Mouse (Mus musculus) midbrain, embryonic 14.5 days (tissue): Measurements from ENCODE around the gene Snx15. TPM values are rescaled to one million over a fixed set of nuclear protein-coding genes. Genes with fewer than 3 reads are reported as not detected.

Experiments
- ATAC-seq: fragments of 200-750 bp; cut with Nextera tagmentation; 2 replicates; pipeline ENCODE4 v1.8.0; 2017; ENCODE audit warnings: moderate number of reproducible peaks, moderate library complexity; ENCODE audit not compliant: low FRiP score, low TSS enrichment
- DNase-seq: peaks from one replicate; pipeline ENCODE4 v3.0.0-alpha.2; 2015
- H3K27ac ChIP-seq: fragments of 300-500 bp; sonication (generic); replicated peaks from 2 replicates; pipeline ENCODE4 v1.5.1; 2014; ENCODE audit warnings: mild to moderate bottlenecking, low read depth, low read length, moderate library complexity
- H3K27me3 ChIP-seq: fragments of 300-500 bp; sonication (generic); 2 replicates; pipeline ENCODE4 v1.6.1; 2014; ENCODE audit warnings: low read length, control low read depth, mixed read lengths; ENCODE audit not compliant: control insufficient read depth, insufficient read depth
- H3K36me3 ChIP-seq: fragments of 300-500 bp; sonication (generic); 2 replicates; pipeline ENCODE4 v1.6.1; 2014; ENCODE audit warnings: low read length, control low read depth; ENCODE audit not compliant: control insufficient read depth, insufficient read depth
- H3K4me1 ChIP-seq: fragments of 300-500 bp; sonication (generic); 2 replicates; pipeline ENCODE4 v1.6.1; 2014; ENCODE audit warnings: mild to moderate bottlenecking, antibody characterized with exemption, low read length, control low read depth; ENCODE audit not compliant: control insufficient read depth, insufficient read depth
- H3K4me2 ChIP-seq: fragments of 300-500 bp; sonication (generic); 2 replicates; pipeline ENCODE4 v1.6.1; 2014; ENCODE audit warnings: mild to moderate bottlenecking, low read length, moderate library complexity
- H3K4me3 ChIP-seq: fragments of 300-500 bp; sonication (generic); replicated peaks from 2 replicates; pipeline ENCODE4 v1.5.1; 2014; ENCODE audit warnings: low read depth, low read length
- H3K9ac ChIP-seq: fragments of 300-500 bp; sonication (generic); replicated peaks from 2 replicates; pipeline ENCODE4 v1.6.1; 2014; ENCODE audit warnings: mild to moderate bottlenecking, low read length, moderate library complexity
- H3K9me3 ChIP-seq: fragments of 300-500 bp; sonication (generic); 2 replicates; pipeline ENCODE4 v1.6.1; 2016; ENCODE audit warnings: low read length, control low read depth, mixed read lengths; ENCODE audit not compliant: control insufficient read depth
- WGBS: fragments of 180-500 bp; shearing (Covaris S2); extraction: QIAGEN DNeasy Blood & Tissue Kit; methylation state at CpG from one replicate; pipeline ENCODE4 v1.1.7; 2014; 5-methylcytosine and 5-hydroxymethylcytosine counted together
- polyA plus RNA-seq: library from polyadenylated mRNA; unstranded; fragments of >200 nt; fragmentation: Nextera tagmentation; extraction: Ambion mirVana; gene quantifications from 2 replicates; pipeline ENCODE4 v1.2.1, GENCODE M21; 2014

The Snx15 gene
- polyA plus RNA-seq, 1 experiment from 2014 or later, result 49.8 TPM

DNA sequence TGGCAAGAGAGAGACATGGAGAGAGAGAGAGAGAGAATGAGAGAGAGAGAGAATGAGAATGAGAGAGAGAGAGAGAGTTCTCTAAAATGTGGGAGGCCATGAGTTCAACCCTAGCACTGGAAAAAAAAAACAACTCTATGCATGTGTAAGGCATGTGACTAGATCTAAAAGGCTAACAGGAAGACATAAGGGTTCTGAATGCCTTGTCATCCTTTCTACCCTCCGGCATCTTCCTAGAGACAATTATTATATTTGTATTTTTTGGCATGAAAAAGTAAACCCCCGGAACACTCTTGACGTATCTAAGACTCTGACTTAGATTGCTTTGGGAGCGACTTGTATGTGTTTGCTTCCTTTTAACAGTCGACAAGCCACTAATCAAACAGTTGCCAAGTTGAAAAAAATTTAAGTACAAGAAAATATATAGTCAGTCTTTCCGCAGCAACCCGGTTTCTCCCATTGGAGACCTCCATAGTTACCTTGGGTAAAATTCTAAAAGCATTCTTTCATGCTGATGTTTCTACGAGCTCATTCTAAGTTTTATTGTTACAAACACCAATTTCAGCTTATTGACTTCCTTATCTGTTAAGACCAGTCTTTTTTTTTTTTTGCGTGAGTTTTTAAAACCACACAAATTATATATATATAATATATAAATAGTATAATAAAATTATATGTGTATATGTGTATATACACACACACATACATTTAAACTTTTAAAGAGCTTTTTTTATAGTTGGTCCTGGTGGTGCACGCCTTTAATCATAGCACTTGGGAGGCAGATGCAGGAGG is 1.1 kb downstream of the Snx15 start:
- Histone ChIP-seq H3K4me3 (peak overlapping the region; percentile 45), H3K9ac (peak overlapping the region; percentile 72; the same call in 1 of the 2 replicates), H3K27ac (0 out of 2 replicates have a peak overlapping the region, but pooled peaks have one; percentile 86), H3K9me3 (no peaks in the 10 kb centered on the region), H3K4me2 (peak overlapping the region; percentile 47), H3K4me1 (0 out of 2 replicates have a peak, but pooled peaks cover 4% of the 10 kb centered on the region), H3K27me3 (no peaks in the 10 kb centered on the region), H3K36me3 (no peaks in the 10 kb centered on the region; the same call in 1 of the 2 replicates)
- 78% methylated on average over 10 of the region's 10 CpGs for WGBS
- no peak for ATAC-seq
- no peak for DNase-seq

DNA sequence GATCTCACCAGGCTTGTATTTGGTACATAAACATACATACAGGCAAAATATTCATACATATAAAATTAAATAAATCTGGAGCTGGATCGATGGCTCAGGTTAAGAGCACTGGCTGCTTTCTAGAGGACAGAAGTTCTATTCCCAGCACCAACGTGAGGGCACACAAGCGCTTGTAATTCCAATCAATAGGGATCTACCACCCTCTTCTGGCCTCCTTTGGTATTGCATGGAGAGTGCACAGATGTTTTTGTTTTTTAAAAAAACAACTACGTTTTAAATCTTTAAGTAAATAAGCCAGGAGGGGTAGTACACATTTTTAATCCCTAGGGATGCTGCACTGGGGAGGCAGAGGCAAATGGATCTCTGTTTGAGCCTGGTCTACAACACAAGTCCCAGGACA is 1.8 kb downstream of the Snx15 start:
- peak; percentile 70 for DNase-seq
- no peak overlapping the region for H3K27ac ChIP-seq
- no peak overlapping the region for H3K4me2 ChIP-seq
- WGBS, result 26% methylated on average over 4 of the region's 4 CpGs
- H3K9ac ChIP-seq, result no peak overlapping the region
- no peaks in the 10 kb centered on the region for H3K27me3 ChIP-seq
- no peaks in the 10 kb centered on the region for H3K9me3 ChIP-seq
- H3K36me3 ChIP-seq, result no peaks in the 10 kb centered on the region; the same call in 1 of the 2 replicates
- H3K4me1 ChIP-seq, result 0 out of 2 replicates have a peak, but pooled peaks cover 4% of the 10 kb centered on the region
- no peak overlapping the region for H3K4me3 ChIP-seq
- no peak for ATAC-seq

DNA sequence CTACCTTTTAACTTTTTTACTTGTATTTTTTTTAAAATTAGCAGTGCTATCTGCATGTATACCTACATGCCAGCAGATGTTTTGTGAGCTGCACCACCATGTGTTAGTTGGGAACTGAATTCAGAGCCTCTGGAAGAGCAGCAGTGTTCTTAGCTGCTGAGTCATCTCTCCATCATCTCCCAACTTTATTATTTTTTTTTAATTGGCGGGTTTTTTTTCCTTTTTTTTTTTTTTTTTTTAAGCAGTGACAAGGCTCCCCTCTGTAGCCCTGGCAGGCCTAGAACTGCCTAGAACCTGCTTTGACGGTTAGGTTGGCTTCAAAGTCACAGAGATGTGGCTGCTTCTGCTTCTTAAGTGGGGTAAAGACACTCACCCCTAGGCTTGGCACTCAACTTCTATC is 3.2 kb downstream of the Snx15 start:
- WGBS, result 77% methylated on average over 2 of the region's 2 CpGs
- no peak for ATAC-seq
- Histone ChIP-seq H3K27ac (no peak overlapping the region), H3K4me1 (0 out of 2 replicates have a peak, but pooled peaks cover 4% of the 10 kb centered on the region), H3K9me3 (no peaks in the 10 kb centered on the region), H3K27me3 (no peaks in the 10 kb centered on the region), H3K4me3 (no peak overlapping the region), H3K36me3 (peaks cover 2% of the 10 kb centered on the region), H3K4me2 (no peak overlapping the region), H3K9ac (no peak overlapping the region)
- no peak for DNase-seq

DNA sequence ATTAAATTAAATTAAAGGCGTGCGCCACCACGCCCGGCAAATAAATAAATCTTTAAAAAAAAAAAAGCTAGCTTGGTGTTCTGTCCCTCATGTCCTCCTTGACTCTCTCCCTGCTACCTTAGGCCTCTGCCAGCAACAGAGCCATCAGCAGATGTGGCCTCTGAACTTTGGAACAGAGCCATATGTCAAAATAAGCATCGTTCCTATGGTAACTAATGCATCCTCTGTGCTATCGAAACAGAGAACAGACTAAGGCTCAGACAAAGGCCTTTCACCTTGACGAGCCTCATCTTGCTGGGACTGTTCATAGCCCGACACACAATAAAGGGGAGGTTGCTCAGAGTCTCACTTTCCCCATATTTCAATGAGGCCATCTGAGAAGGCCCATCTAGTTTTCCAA is 4.8 kb downstream of the Snx15 start:
- no peak overlapping the region for H3K4me2 ChIP-seq
- DNase-seq (no peak), ATAC-seq (no peak)
- 0 out of 2 replicates have a peak overlapping the region, but pooled peaks have one; percentile 10 for H3K27ac ChIP-seq
- peaks cover 4% of the 10 kb centered on the region; the same call in 1 of the 2 replicates for H3K4me1 ChIP-seq
- H3K9me3 ChIP-seq, result no peaks in the 10 kb centered on the region
- no peak overlapping the region for H3K9ac ChIP-seq
- 77% methylated on average over 8 of the region's 8 CpGs for WGBS
- peaks cover 2% of the 10 kb centered on the region for H3K36me3 ChIP-seq
- no peak overlapping the region for H3K4me3 ChIP-seq
- no peaks in the 10 kb centered on the region for H3K27me3 ChIP-seq

DNA sequence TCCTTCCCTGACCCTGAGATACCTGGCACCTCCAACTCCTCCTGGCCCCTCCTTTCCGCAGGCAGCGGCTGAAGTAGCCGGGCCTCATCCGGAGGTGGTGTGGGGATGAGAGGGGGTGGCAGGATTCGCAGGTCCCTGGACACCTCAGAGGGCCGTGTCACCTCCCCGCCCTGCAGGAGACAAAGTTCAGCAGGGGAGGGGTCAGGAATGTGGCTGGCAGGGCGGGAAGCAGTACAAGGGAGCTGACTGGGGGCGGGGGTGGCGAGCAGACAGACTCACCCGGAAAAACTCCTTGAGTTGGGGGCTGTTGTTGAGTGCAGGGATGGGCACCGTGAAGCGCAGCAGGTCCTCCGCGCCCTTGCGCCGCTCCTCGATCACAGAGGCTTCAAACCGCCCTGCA is 6.3 kb downstream of the Snx15 start:
- DNase-seq, result no peak
- no peak overlapping the region for H3K4me2 ChIP-seq

DNA sequence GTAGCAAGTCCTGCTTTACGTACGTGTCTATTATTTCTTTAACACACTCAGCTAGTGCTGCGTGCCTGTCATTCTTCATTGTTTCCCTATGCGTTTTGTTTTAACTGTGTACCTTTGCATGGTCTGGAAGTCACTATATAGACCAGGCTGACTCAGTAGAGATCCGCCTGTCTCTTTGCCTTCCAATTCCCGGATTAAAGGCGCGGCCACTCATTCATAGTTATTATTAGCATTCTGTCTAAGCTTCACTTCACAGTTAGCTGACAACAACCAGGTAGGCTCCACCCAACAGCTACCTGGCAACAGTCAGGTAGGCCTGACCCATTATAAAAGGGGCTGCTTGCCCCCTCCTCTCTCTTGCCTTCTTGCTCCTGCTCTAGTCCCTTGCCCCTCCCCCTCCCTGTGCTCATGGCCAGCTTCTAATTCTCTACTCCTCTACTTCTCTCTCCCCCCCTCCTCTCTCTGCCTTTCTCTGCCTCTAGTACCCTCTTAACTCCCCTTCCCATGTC is 9.4 kb downstream of the Snx15 start:
- WGBS, result 0% methylated on average over 8 of the region's 8 CpGs
- peak overlapping the region; percentile 81 for H3K9ac ChIP-seq
- ATAC-seq (peak; percentile 35; the same call in 1 of the 2 replicates), DNase-seq (peak; percentile 68)
- H3K4me2 ChIP-seq, result peak overlapping the region; percentile 94
- H3K4me1 ChIP-seq, result peaks cover 14% of the 10 kb centered on the region; the same call in 1 of the 2 replicates
- H3K36me3 ChIP-seq, result peaks cover 29% of the 10 kb centered on the region
- H3K9me3 ChIP-seq, result no peaks in the 10 kb centered on the region
- H3K27ac ChIP-seq, result peak overlapping the region; percentile 92
- H3K27me3 ChIP-seq, result no peaks in the 10 kb centered on the region
- peak overlapping the region; percentile 78 for H3K4me3 ChIP-seq

More for the DNA sequence above, 6.3 kb downstream of the Snx15 start:
- Histone ChIP-seq H3K9ac (no peak overlapping the region), H3K36me3 (peaks cover 2% of the 10 kb centered on the region), H3K27ac (no peak overlapping the region), H3K27me3 (no peaks in the 10 kb centered on the region), H3K9me3 (no peaks in the 10 kb centered on the region), H3K4me3 (no peak overlapping the region), H3K4me1 (peaks cover 12% of the 10 kb centered on the region; the same call in 1 of the 2 replicates)
- 41% methylated on average over 19 of the region's 19 CpGs for WGBS
- ATAC-seq, result no peak

DNA sequence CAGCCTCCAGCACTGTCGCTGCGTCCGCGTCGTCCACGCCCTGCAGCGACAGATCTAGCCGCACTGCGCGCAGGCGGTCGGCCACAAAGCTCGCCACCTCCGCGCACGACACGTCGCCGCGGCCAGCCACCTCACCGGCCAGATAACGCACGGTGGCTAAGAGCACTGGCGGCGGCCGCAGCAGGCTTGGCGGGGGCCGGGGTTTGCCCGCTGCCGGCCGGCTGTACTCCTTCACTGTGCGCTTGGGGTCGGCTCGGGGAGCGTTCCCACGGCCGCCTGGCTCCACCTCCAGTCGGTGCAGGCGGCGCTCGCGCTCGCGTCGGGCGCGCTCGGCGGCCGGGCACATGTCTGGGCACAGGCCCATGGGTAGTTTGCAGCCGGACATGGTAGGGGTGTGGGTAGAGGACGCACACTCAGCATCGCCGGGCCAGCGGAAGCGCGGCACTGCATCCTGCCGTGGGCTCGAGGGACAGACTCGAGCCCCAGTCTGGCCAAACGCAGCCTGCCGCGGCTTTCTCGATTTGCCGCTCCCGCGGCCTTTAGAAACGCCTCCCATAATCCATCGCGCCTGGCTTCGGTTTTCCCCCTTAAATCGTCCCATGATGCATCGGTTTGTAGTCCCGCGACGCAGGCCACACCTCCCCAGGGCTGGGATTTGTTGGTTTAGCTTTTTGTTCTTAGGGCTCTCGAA is 10.0 kb downstream of the Snx15 start, which contains the start of gene Sac3d1:
TSS of gene Sac3d1 (minus strand) at position 665 of the 691 bp plus-strand sequence.
- peak within 1 kb of the TSS; percentile 81 for H3K9ac ChIP-seq
- no peaks in the 10 kb centered on the region for H3K27me3 ChIP-seq
- peak within 1 kb of the TSS; percentile 94 for H3K4me2 ChIP-seq
- H3K36me3 ChIP-seq, result peaks cover 33% of the 10 kb centered on the region
- DNase-seq, result peak; percentile 97
- peaks cover 14% of the 10 kb centered on the region; the same call in 1 of the 2 replicates for H3K4me1 ChIP-seq
- peak within 1 kb of the TSS; percentile 92 for H3K27ac ChIP-seq
- WGBS, result under 1% methylated on average over 77 of the region's 77 CpGs
- H3K4me3 ChIP-seq, result peak within 1 kb of the TSS; percentile 78
- no peaks in the 10 kb centered on the region for H3K9me3 ChIP-seq
- peak; percentile 86 for ATAC-seq

DNA sequence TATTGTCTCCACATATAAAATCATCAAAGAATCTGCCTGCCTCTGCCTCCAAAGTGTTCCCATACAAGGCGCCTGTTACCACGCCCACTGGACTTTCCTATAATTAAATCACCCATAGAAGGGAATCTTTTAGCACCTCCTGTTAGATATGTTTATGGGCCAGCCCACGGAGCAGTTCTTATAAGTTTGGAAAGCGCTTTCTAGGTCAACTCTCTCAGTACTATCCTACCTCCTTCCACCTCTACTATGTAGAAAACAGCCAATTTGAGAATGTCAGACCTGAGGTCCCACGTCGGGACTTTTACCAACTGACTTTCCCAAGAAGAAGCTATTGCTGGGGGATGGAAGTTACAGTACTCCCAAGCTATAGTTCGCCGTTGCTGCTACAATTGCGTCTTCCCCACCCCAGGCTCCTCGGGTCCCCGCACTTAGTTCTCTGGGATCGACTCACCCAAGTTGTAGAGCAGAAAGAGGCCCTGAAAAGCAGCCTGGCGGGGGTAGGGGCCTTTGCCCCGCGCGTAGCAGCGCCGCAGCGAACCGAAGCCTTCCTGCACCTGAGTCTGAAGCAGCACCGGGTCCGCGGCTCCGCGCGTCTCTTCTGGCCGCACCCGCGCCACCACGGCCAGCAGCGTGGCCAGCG is 10.6 kb downstream of the Snx15 start:
- no peak for ATAC-seq
- Histone ChIP-seq H3K9ac (peak overlapping the region; percentile 81), H3K4me3 (peak overlapping the region; percentile 78), H3K9me3 (no peaks in the 10 kb centered on the region), H3K4me1 (peaks cover 14% of the 10 kb centered on the region; the same call in 1 of the 2 replicates), H3K4me2 (peak overlapping the region; percentile 94), H3K27ac (peak overlapping the region; percentile 92), H3K36me3 (peaks cover 37% of the 10 kb centered on the region), H3K27me3 (no peaks in the 10 kb centered on the region)
- WGBS, result 5% methylated on average over 32 of the region's 32 CpGs
- DNase-seq, result no peak
